Comparison of ENCODE assay signal across 16 mouse cellular contexts in the genomic region with DNA sequence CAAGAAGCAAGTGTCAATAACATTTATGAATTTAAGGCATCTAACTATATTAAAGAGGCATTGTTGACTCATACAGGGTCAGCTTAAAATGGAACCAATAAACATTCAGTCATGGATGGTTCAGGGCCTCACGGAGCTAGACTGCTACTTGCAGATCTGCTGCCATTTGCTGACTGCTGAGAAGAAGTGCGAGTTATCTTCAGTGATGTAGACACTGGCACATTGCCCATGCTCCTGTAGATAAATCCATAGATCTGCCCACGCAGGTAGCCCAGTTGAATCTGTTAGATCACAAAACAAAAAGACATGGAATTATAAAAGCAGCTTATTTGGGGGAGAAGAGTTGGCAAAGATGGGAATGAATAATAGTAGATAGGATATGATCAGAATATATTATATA. TPM values are rescaled to one million over a fixed set of nuclear protein-coding genes. Genes with fewer than 3 reads are reported as not detected.
DNase-seq lines count a peak whose midpoint lies in the region; ATAC-seq lines count a peak whose summit lies in the region.
"Had no signal": no experiment of that assay in that cellular context is flagged by ENCODE, and none has a peak within 500 bp of the region (broad histone marks: within the 10 kb centered on the region; RNA-seq: fewer than 3 reads in every experiment).

No protein-coding gene starts in this region.

- DNase-seq in frontal cortex, postnatal 25 days (ENCODE audit: low spot score in 2 of 2): no peak
- peak; percentile 18 for DNase-seq in left cerebral cortex, adult 11 months (ENCODE audit: low spot score)
- no peak for DNase-seq in left cerebral cortex, postnatal 4 days
- DNase-seq in layer of hippocampus, adult 8-10 months (ENCODE audit: low spot score in 2 of 2): peak; percentile 26 to 29
- peak; percentile 14 for DNase-seq in right cerebral cortex, postnatal 14 days
- no peak for DNase-seq in spleen, postnatal 4 days (ENCODE audit: low spot score in 2 of 2)
- DNase-seq in spleen, postnatal 14 days (ENCODE audit: low spot score in 2 of 2): no peak
- DNase-seq: adrenal gland, postnatal 14 days; cerebellum, adult 9-10 months; heart, postnatal 36 days; kidney, adult 18-20 months; lung, adult 2 months; lung, postnatal 14 days had no signal

- intact Hi-C loops in left cerebral cortex, postnatal 4 days (cut with DNase I): loop anchor here (10.0 kb wide), 1 partner anchor 661 kb away; no protein-coding TSS in a partner anchor

- ATAC-seq in frontal cortex, adult (ENCODE audit: low TSS enrichment): peak; percentile 34; the same call in 1 of the 2 replicates
- ATAC-seq: forebrain, embryonic 15.5 days; inflammation-experienced regulatory T-cells, adult 6 months had no signal

RNA-seq across cellular contexts. Expression of a gene that starts 36.1 kb away (rescaled TPM):
- 100 to 1,000 TPM; 227 to 235 TPM for total RNA-seq in left cerebral cortex, postnatal 4 days (2021)
- total RNA-seq in layer of hippocampus, adult 8-10 months (2022): 100 to 1,000 TPM; 275 to 344 (median 299) TPM

RNA-seq across cellular contexts. Expression of a gene that starts 51.1 kb away (rescaled TPM):
- 10 to 100 TPM; 15.5 to 16.1 TPM for total RNA-seq in left cerebral cortex, postnatal 4 days (2021)
- 10 to 100 TPM; 56.7 to 62.5 (median 59.0) TPM for total RNA-seq in layer of hippocampus, adult 8-10 months (2022)

Comparison
In these comparisons a context has a peak if more than half of its experiments do, and no peak if none do; other contexts are left out.
1. DNase-seq: peak in left cerebral cortex, adult 11 months (single experiment), layer of hippocampus, adult 8-10 months (2 of 2) and right cerebral cortex, postnatal 14 days (single experiment); none in frontal cortex, postnatal 25 days (0 of 2), left cerebral cortex, postnatal 4 days (single experiment), spleen, postnatal 4 days (0 of 2) and spleen, postnatal 14 days (0 of 2).